Mouse (Mus musculus): Measurements from ENCODE around the gene Adamts18.

GRCm38 (mm10) chr8:113735496-113736060 is 113.0 kb downstream of the Adamts18 start:
- TF ChIP-seq POLR2A (IDR thresholded peaks at IDR 0.05; ENCODE audit: borderline replicate concordance, control insufficient read depth, low read depth, low read length): no peak
- TF ChIP-seq CTCF (IDR thresholded peaks at IDR 0.05; ENCODE audit: control insufficient read depth, insufficient read depth, low read length): no peak
